Mouse (Mus musculus) MEL (cell line): ENCODE data around the gene Zfp367. TPM values are rescaled to one million over a fixed set of nuclear protein-coding genes. Genes with fewer than 3 reads are reported as not detected.

Source experiments
- DNase-seq: peaks from one replicate; pipeline ENCODE4 v3.0.0; 2011; ENCODE audit warnings: low read depth, low spot score
- H3K27ac ChIP-seq: 2 replicates; pipeline ENCODE4 v1.5.1; 2012; ENCODE audit warnings: low read depth, mild to moderate bottlenecking, control low read depth, low read length, moderate library complexity; ENCODE audit not compliant: control insufficient read depth
- H3K27me3 ChIP-seq, 2 experiments: fragments of 150-350 bp in 1 of 2; sonication (generic) in 1 of 2; 2 replicates each; pipeline ENCODE4 v1.6.1; 2012; ENCODE audit warnings: low read length in 2 of 2, mild to moderate bottlenecking in 2 of 2, improper control_type of control experiment in 1 of 2, moderate library complexity in 1 of 2; ENCODE audit not compliant: insufficient read depth in 2 of 2, control insufficient read depth in 1 of 2
- H3K36me3 ChIP-seq, 2 experiments: 2 replicates each; pipeline ENCODE4 v1.6.1; 2012 to 2014; ENCODE audit warnings: low read length in 2 of 2, improper control_type of control experiment in 1 of 2, inconsistent platforms in 1 of 2, mild to moderate bottlenecking in 1 of 2; ENCODE audit not compliant: insufficient read depth in 2 of 2, control insufficient read depth in 1 of 2
- H3K4me1 ChIP-seq, 2 experiments: fragments of 150-350 bp in 1 of 2; sonication (generic) in 1 of 2; 2 replicates each; pipeline ENCODE4 v1.6.1; 2012; ENCODE audit warnings: low read length in 2 of 2, improper control_type of control experiment in 1 of 2, mild to moderate bottlenecking in 1 of 2; ENCODE audit not compliant: insufficient read depth in 2 of 2, control insufficient read depth in 1 of 2
- H3K4me3 ChIP-seq, 2 experiments: fragments of 150-350 bp in 1 of 2; sonication (generic) in 1 of 2; 2 replicates each; pipeline ENCODE4 v1.5.1; 2012; ENCODE audit warnings: low read depth in 2 of 2, low read length in 2 of 2, mild to moderate bottlenecking in 2 of 2, moderate library complexity in 2 of 2, control low read depth in 1 of 2, improper control_type of control experiment in 1 of 2; ENCODE audit not compliant: control insufficient read depth in 1 of 2, insufficient read depth in 1 of 2
- H3K79me2 ChIP-seq: 2 replicates; pipeline ENCODE4 v1.6.1; 2012; ENCODE audit warnings: mild to moderate bottlenecking, low read length, moderate library complexity; ENCODE audit not compliant: control insufficient read depth, poor library complexity, insufficient read depth
- H3K9ac ChIP-seq: 2 replicates; pipeline ENCODE4 v1.6.1; 2012; ENCODE audit warnings: low read depth, mild to moderate bottlenecking, control low read depth, low read length, moderate library complexity; ENCODE audit not compliant: control insufficient read depth, poor library complexity, severe bottlenecking
- H3K9me3 ChIP-seq: fragments of 150-350 bp; sonication (generic); replicated peaks from 2 replicates; pipeline ENCODE4 v1.6.1; 2012; ENCODE audit warnings: mild to moderate bottlenecking, low read length, improper control_type of control experiment, moderate library complexity; ENCODE audit not compliant: insufficient read depth
- BHLHE40 ChIP-seq: IDR thresholded peaks from 2 replicates; pipeline ENCODE4 v1.6.1; 2012; ENCODE audit warnings: low read depth, mild to moderate bottlenecking, inconsistent platforms, low read length, improper control_type of control experiment, borderline replicate concordance
- CHD1 ChIP-seq: IDR thresholded peaks from 2 replicates; pipeline ENCODE4 v1.6.1; 2012; ENCODE audit warnings: low read depth, mild to moderate bottlenecking, inconsistent platforms, low read length, improper control_type of control experiment
- CTCF ChIP-seq, 3 experiments: IDR thresholded peaks in 2 of 3; conservative IDR thresholded peaks in 1 of 3; 2 replicates each; pipeline ENCODE4 v1.5.1; 2011 to 2012; ENCODE audit warnings: low read length in 3 of 3, low read depth in 2 of 3, mild to moderate bottlenecking in 2 of 3, improper control_type of control experiment in 1 of 3, inconsistent platforms in 1 of 3, mixed read lengths in 1 of 3, moderate library complexity in 1 of 3; ENCODE audit not compliant: control insufficient read depth in 1 of 3, insufficient read depth in 1 of 3, poor library complexity in 1 of 3, severe bottlenecking in 1 of 3
- ELF1 ChIP-seq: IDR thresholded peaks from 2 replicates; pipeline ENCODE4 v1.6.1; 2014; ENCODE audit warnings: low read depth, mild to moderate bottlenecking, inconsistent platforms, low read length, improper control_type of control experiment, moderate library complexity
- ETS1 ChIP-seq: IDR thresholded peaks from 2 replicates; pipeline ENCODE4 v1.6.1; 2012; ENCODE audit warnings: low read depth, mild to moderate bottlenecking, inconsistent platforms, low read length, improper control_type of control experiment, moderate library complexity
- JUND ChIP-seq: IDR thresholded peaks from 2 replicates; pipeline ENCODE4 v1.6.1; 2011; ENCODE audit warnings: low read depth, mild to moderate bottlenecking, improper control_type of control experiment, low read length
- MAX ChIP-seq: IDR thresholded peaks from 2 replicates; pipeline ENCODE4 v1.6.1; 2011; ENCODE audit warnings: low read length, improper control_type of control experiment
- MEF2A ChIP-seq: IDR thresholded peaks from 2 replicates; pipeline ENCODE4 v1.6.1; 2014; ENCODE audit warnings: low read depth, mild to moderate bottlenecking, inconsistent platforms, low read length, improper control_type of control experiment; ENCODE audit not compliant: poor library complexity, insufficient replicate concordance, severe bottlenecking; ENCODE audit errors: extremely low read depth
- MYB ChIP-seq: IDR thresholded peaks from 2 replicates; pipeline ENCODE4 v1.6.1; 2011; ENCODE audit warnings: mild to moderate bottlenecking, low read depth, low read length, improper control_type of control experiment
- NRF1 ChIP-seq: IDR thresholded peaks from 2 replicates; pipeline ENCODE4 v1.6.1; 2014; ENCODE audit warnings: low read depth, mild to moderate bottlenecking, inconsistent platforms, low read length, improper control_type of control experiment, moderate library complexity; ENCODE audit not compliant: poor library complexity, insufficient read depth, severe bottlenecking
- POLR2AphosphoS5 ChIP-seq: IDR thresholded peaks from 2 replicates; pipeline ENCODE4 v1.6.1; 2012; ENCODE audit warnings: low read depth, borderline replicate concordance, mild to moderate bottlenecking, inconsistent platforms, low read length, moderate library complexity, mixed read lengths
- RCOR1 ChIP-seq: IDR thresholded peaks from 2 replicates; pipeline ENCODE4 v1.6.1; 2012; ENCODE audit warnings: low read depth, mild to moderate bottlenecking, inconsistent platforms, low read length, improper control_type of control experiment
- SMC3 ChIP-seq: IDR thresholded peaks from 2 replicates; pipeline ENCODE4 v1.6.1; 2011; ENCODE audit warnings: low read depth, low read length, improper control_type of control experiment
- TAL1 ChIP-seq: IDR thresholded peaks from 2 replicates; pipeline ENCODE4 v1.6.1; 2012; ENCODE audit warnings: mild to moderate bottlenecking, inconsistent platforms, low read length, moderate library complexity, mixed read lengths
- TBP ChIP-seq: IDR thresholded peaks from 2 replicates; pipeline ENCODE4 v1.8.0; 2011; ENCODE audit warnings: low read depth, low read length, improper control_type of control experiment
- TCF12 ChIP-seq: IDR thresholded peaks from 2 replicates; pipeline ENCODE4 v1.6.1; 2014; ENCODE audit warnings: low read depth, mild to moderate bottlenecking, inconsistent platforms, low read length, improper control_type of control experiment, moderate library complexity
- USF1 ChIP-seq: IDR thresholded peaks from 2 replicates; pipeline ENCODE4 v1.6.1; 2014; ENCODE audit warnings: low read depth, mild to moderate bottlenecking, inconsistent platforms, low read length, improper control_type of control experiment, moderate library complexity
- USF2 ChIP-seq, 2 experiments: IDR thresholded peaks; 2 replicates each; pipeline ENCODE4 v1.6.1; 2011 to 2012; ENCODE audit warnings: improper control_type of control experiment in 2 of 2, low read length in 2 of 2, borderline replicate concordance in 1 of 2, inconsistent platforms in 1 of 2, low read depth in 1 of 2, mild to moderate bottlenecking in 1 of 2; ENCODE audit not compliant: insufficient read depth in 1 of 2
- ZC3H11A ChIP-seq: IDR thresholded peaks from 2 replicates; pipeline ENCODE4 v1.6.1; 2012; ENCODE audit warnings: low read depth, mild to moderate bottlenecking, inconsistent platforms, low read length, improper control_type of control experiment
- ZKSCAN1 ChIP-seq: IDR thresholded peaks from 2 replicates; pipeline ENCODE4 v1.6.1; 2012; ENCODE audit warnings: low read depth, mild to moderate bottlenecking, inconsistent platforms, low read length, improper control_type of control experiment, moderate library complexity
- ZNF384 ChIP-seq: IDR thresholded peaks from 2 replicates; pipeline ENCODE4 v1.6.1; 2012; ENCODE audit warnings: low read depth, mild to moderate bottlenecking, inconsistent platforms, low read length, improper control_type of control experiment
- polyA plus RNA-seq, 2 experiments: library from polyadenylated mRNA; stranded (reverse) in 1 of 2; unstranded in 1 of 2; fragments of >175 nt in 1 of 2; fragments of >200 nt in 1 of 2; gene quantifications; 2 replicates each; pipeline versions ENCODE4 v1.2.1 to v1.2.4; 2012; ENCODE audit warnings: low replicate concordance in 2 of 2, low read depth in 1 of 2; ENCODE audit not compliant: insufficient read length in 2 of 2, insufficient read depth in 1 of 2, missing spikeins in 1 of 2
- total RNA-seq: library from RNA; depleted of rRNA; stranded (reverse); fragments of 300-350 nt; gene quantifications from 2 replicates; pipeline ENCODE4 v1.2.3, GENCODE M21; 2012

Zfp367 gene
- total and polyA plus RNA-seq, 3 experiments: 23.4 to 28.4 TPM; not detected in 1

GRCm38 (mm10) chr13:64156966-64157365 is 4.0 kb upstream of the Zfp367 start:
- TF ChIP-seq CTCF (IDR thresholded peaks at IDR 0.05 in 2 of 3, conservative IDR thresholded peaks at IDR 0.05 in 1 of 3; ENCODE audit: control insufficient read depth in 1 of 3, insufficient read depth in 1 of 3, low read depth in 2 of 3, low read length in 3 of 3, poor library complexity in 1 of 3, severe bottlenecking in 1 of 3): no peak
- TF ChIP-seq SMC3: no peak
- no peak for TF ChIP-seq MAX
- peaks cover 0 to 3% of the 10 kb centered on the region in 2 experiments; a peak in 2 of 4 replicates for H3K4me1 ChIP-seq
- no peak for DNase-seq
- H3K4me3 ChIP-seq: no peak overlapping the region
- H3K27me3 ChIP-seq: peaks cover 6 to 32% of the 10 kb centered on the region in 2 experiments
- no peak overlapping the region for H3K27ac ChIP-seq
- H3K79me2 ChIP-seq: peaks cover 10% of the 10 kb centered on the region
- H3K9ac ChIP-seq: no peak overlapping the region
- no peaks in the 10 kb centered on the region for H3K9me3 ChIP-seq
- peaks cover 0 to 2% of the 10 kb centered on the region in 2 experiments; a peak in 1 of 4 replicates for H3K36me3 ChIP-seq

GRCm38 (mm10) chr13:64155171-64155571 is 2.2 kb upstream of the Zfp367 start:
- Histone ChIP-seq H3K9ac (no peak overlapping the region), H3K27ac (no peak overlapping the region), H3K4me3 (no peak overlapping the region), H3K4me1 (peaks cover 3 to 7% of the 10 kb centered on the region in 2 experiments; a peak in 3 of 4 replicates), H3K36me3 (peaks cover 0 to 12% of the 10 kb centered on the region in 2 experiments; a peak in 2 of 4 replicates), H3K27me3 (peaks cover 5 to 28% of the 10 kb centered on the region in 2 experiments), H3K79me2 (peaks cover 25% of the 10 kb centered on the region), H3K9me3 (no peaks in the 10 kb centered on the region)
- DNase-seq: peak; percentile 60
- TF ChIP-seq SMC3 (peak; percentile 43; the same call in 1 of the 2 replicates), CTCF (IDR thresholded peaks at IDR 0.05 in 2 of 3, conservative IDR thresholded peaks at IDR 0.05 in 1 of 3; ENCODE audit: control insufficient read depth in 1 of 3, insufficient read depth in 1 of 3, low read depth in 2 of 3, low read length in 3 of 3, poor library complexity in 1 of 3, severe bottlenecking in 1 of 3) (peak in 2 of 3 experiments; percentile 46 to 49; a peak in 4 of 6 replicates), ETS1 (no peak), ELF1 (no peak), CHD1 (no peak), ZNF384 (peak; percentile 64)

- H3K27ac ChIP-seq: no peak overlapping the region
- no peaks in the 10 kb centered on the region for H3K9me3 ChIP-seq
- 0 out of 2 replicates have a peak overlapping the region, but pooled peaks have one; percentile 2 for H3K9ac ChIP-seq
- TF ChIP-seq ZC3H11A: no peak
- no peak for TF ChIP-seq MEF2A
- TF ChIP-seq USF1: no peak
- TF ChIP-seq USF2 (IDR thresholded peaks at IDR 0.05; ENCODE audit: borderline replicate concordance in 1 of 2, insufficient read depth in 1 of 2, low read depth in 1 of 2, low read length in 2 of 2): no peak
- no peak for TF ChIP-seq ZNF384
- no peak for TF ChIP-seq BHLHE40
- TF ChIP-seq TAL1: no peak
- no peak for TF ChIP-seq JUND
- no peak for TF ChIP-seq ZKSCAN1
- TF ChIP-seq POLR2AphosphoS5: no peak
- TF ChIP-seq TBP: no peak
- TF ChIP-seq RCOR1: no peak
- no peak for TF ChIP-seq NRF1
- no peak for TF ChIP-seq TCF12
- TF ChIP-seq MYB: no peak
- peaks cover 3 to 8% of the 10 kb centered on the region in 2 experiments; a peak in 3 of 4 replicates for H3K4me1 ChIP-seq
- DNase-seq: peak; percentile 69
- peaks cover 3 to 23% of the 10 kb centered on the region in 2 experiments for H3K27me3 ChIP-seq
- peak overlapping the region in 1 of 2 experiments; percentile 65; a peak in 2 of 4 replicates for H3K4me3 ChIP-seq
- H3K36me3 ChIP-seq: peaks cover 0 to 17% of the 10 kb centered on the region in 2 experiments; a peak in 3 of 4 replicates
- peaks cover 30% of the 10 kb centered on the region for H3K79me2 ChIP-seq
Observed at GRCm38 (mm10) chr13:64154651-64155050, 1.6 kb upstream of the Zfp367 start.
